Mouse (Mus musculus): ENCODE data around the gene Sema7a. TPM values are rescaled to one million over a fixed set of nuclear protein-coding genes. Genes with fewer than 3 reads are reported as not detected.
A peak's percentile ranks its signal among the peaks of the same experiment; 100 is the strongest.

The Sema7a gene
- polyA plus RNA-seq, 1 experiment from 2014 or later: 0.26 TPM

GRCm38 (mm10) chr9:57956838-57957236 lies 16.9 kb downstream of the Sema7a start:
- no peaks in the 10 kb centered on the region; the same call in 1 of the 2 replicates for H3K36me3 ChIP-seq

GRCm38 (mm10) chr9:57958615-57959014 lies 18.7 kb downstream of the Sema7a start:
- Histone ChIP-seq H3K27ac (no peak overlapping the region), H3K4me1 (peaks cover 25% of the 10 kb centered on the region), H3K36me3 (no peaks in the 10 kb centered on the region; the same call in 1 of the 2 replicates), H3K27me3 (ENCODE audit: low read depth, poor library complexity, severe bottlenecking) (no peaks in the 10 kb centered on the region), H3K9me3 (replicated peaks) (no peaks in the 10 kb centered on the region), H3K4me3 (no peak overlapping the region)
- DNase-seq (ENCODE audit: low spot score): no peak
- WGBS: 89% methylated on average over 1 of the region's 1 CpGs

More at GRCm38 (mm10) chr9:57956838-57957236, 16.9 kb downstream of the Sema7a start:
- Histone ChIP-seq H3K4me1 (peaks cover 19% of the 10 kb centered on the region), H3K27me3 (ENCODE audit: low read depth, poor library complexity, severe bottlenecking) (no peaks in the 10 kb centered on the region), H3K4me3 (no peak overlapping the region), H3K9me3 (replicated peaks) (no peaks in the 10 kb centered on the region), H3K27ac (no peak overlapping the region)
- no peak for DNase-seq (ENCODE audit: low spot score)
- WGBS: 76% methylated on average over 5 of the region's 5 CpGs

- H3K27ac ChIP-seq: no peak overlapping the region
- no peaks in the 10 kb centered on the region; the same call in 1 of the 2 replicates for H3K36me3 ChIP-seq
- no peaks in the 10 kb centered on the region for H3K9me3 ChIP-seq (replicated peaks)
- H3K4me1 ChIP-seq: peaks cover 17% of the 10 kb centered on the region
- no peaks in the 10 kb centered on the region for H3K27me3 ChIP-seq (ENCODE audit: low read depth, poor library complexity, severe bottlenecking)
- WGBS: 64% methylated on average over 10 of the region's 10 CpGs
- no peak overlapping the region for H3K4me3 ChIP-seq
- no peak for DNase-seq (ENCODE audit: low spot score)
Observed at GRCm38 (mm10) chr9:57959399-57959798, 19.5 kb downstream of the Sema7a start.

DNA sequence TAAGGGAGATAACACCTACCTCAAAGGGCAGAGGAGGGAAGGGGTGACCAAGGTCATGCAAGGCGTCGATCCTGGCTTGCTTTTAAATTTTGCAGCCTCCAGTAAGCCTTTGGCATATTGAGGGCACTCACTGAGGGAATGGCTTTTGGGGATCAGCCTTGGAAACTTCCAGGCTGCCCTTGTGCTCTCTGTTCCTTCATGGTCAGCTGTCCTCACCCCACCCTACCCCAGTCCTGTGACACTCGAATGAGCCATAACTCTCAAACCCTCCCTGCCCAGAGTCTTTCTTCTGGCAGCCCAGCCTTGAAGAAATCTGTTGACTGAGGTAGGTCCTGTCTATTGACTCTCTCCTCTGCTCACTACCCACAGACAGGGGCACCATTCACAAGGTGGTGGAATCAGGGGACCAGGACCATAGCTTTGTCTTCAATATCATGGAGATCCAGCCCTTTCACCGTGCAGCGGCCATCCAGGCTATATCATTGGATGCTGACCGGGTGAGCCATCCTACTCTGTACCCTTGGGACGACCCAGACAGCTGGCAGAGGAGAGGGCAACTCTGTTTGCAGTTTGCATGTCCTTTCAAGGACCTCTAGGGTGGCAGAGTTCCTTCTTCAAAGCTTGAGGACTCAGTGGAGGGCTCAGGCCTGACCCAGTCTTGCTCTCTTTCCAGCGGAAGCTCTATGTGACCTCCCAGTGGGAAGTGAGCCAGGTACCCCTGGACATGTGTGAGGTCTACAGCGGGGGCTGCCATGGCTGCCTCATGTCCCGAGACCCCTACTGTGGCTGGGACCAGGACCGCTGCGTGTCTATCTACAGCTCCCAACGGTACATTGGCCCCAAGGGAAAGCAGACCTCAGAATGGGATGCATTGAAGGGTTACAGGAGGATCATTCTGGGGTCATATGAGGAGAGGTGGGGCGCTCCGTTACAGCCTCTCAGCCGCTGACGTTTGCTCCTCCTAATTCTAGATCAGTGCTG lies 20.3 kb downstream of the Sema7a start:
- Histone ChIP-seq H3K36me3 (no peaks in the 10 kb centered on the region; the same call in 1 of the 2 replicates), H3K4me3 (no peak overlapping the region), H3K27me3 (ENCODE audit: low read depth, poor library complexity, severe bottlenecking) (no peaks in the 10 kb centered on the region), H3K4me1 (peaks cover 21% of the 10 kb centered on the region), H3K9me3 (replicated peaks) (no peaks in the 10 kb centered on the region), H3K27ac (no peak overlapping the region)
- no peak for DNase-seq (ENCODE audit: low spot score)
- WGBS: 81% methylated on average over 17 of the region's 17 CpGs

DNA sequence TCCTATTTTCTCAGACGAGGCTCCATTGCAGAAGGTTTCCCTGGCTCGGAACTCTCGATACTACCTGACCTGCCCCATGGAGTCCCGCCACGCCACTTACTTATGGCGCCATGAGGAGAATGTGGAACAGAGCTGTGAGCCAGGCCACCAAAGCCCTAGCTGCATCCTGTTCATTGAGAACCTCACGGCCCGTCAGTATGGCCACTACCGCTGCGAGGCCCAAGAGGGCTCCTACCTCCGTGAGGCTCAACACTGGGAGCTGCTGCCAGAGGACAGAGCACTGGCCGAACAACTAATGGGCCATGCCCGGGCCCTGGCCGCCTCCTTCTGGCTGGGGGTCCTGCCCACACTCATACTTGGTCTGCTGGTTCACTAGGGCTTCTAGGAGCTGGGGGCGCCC lies 21.3 kb downstream of the Sema7a start:
- no peaks in the 10 kb centered on the region for H3K36me3 ChIP-seq
- peak overlapping the region; percentile 54; the same call in 1 of the 2 replicates for H3K27ac ChIP-seq
- no peaks in the 10 kb centered on the region for H3K27me3 ChIP-seq (ENCODE audit: low read depth, poor library complexity, severe bottlenecking)
- no peaks in the 10 kb centered on the region for H3K9me3 ChIP-seq (replicated peaks)
- no peak for DNase-seq (ENCODE audit: low spot score)
- WGBS: 91% methylated on average over 15 of the region's 15 CpGs
- H3K4me3 ChIP-seq: no peak overlapping the region
- H3K4me1 ChIP-seq: peaks cover 30% of the 10 kb centered on the region

DNA sequence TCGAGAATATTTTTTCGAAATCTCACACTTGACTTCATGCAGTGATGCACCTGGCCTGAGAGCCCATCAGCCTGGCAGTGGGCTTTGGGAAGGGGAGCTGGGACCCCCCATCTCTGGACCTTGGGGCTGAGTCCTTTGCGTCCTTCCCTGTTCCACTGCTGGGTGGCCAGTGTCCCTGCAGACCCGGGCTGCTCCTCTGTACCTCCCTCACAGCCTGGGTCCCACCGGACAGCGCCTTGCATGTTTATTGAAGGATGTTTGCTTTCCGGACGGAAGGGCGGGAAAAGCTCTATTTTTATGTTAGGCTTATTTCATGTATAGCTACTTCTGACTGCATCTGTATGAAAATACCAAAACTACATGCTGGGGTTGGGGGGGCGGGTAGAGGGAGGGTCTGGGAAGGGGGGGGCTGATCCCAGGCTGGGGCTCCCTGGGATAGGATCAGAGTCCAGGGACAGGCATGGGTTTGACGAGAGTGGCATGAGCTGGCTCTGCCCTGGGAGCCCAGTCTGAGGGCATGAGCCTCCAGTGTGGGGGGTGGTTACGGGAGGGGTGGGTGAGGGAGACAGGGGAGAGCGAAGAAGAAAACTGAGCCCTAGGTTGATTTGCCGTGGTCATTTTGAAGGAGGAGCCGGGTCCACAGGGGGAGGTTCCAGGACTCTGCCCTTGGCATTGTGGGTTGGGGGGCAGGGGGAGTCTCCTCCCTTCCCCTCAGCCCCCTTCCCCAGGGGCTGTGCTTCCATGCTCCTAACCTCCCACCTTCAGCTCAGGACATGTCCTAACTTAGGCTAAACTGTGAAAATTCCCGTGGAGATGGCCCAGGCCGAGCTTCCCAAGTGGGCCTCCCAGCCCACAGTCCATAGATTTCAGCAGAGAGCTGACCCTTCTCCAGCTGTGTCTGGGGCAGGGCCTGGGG lies 22.2 kb downstream of the Sema7a start:
- no peak for DNase-seq (ENCODE audit: low spot score)
- Histone ChIP-seq H3K27ac (peak overlapping the region; percentile 54; the same call in 1 of the 2 replicates), H3K4me3 (no peak overlapping the region), H3K9me3 (replicated peaks) (no peaks in the 10 kb centered on the region), H3K27me3 (ENCODE audit: low read depth, poor library complexity, severe bottlenecking) (no peaks in the 10 kb centered on the region), H3K4me1 (peaks cover 30% of the 10 kb centered on the region), H3K36me3 (no peaks in the 10 kb centered on the region)
- 72% methylated on average over 17 of the region's 17 CpGs for WGBS

DNA sequence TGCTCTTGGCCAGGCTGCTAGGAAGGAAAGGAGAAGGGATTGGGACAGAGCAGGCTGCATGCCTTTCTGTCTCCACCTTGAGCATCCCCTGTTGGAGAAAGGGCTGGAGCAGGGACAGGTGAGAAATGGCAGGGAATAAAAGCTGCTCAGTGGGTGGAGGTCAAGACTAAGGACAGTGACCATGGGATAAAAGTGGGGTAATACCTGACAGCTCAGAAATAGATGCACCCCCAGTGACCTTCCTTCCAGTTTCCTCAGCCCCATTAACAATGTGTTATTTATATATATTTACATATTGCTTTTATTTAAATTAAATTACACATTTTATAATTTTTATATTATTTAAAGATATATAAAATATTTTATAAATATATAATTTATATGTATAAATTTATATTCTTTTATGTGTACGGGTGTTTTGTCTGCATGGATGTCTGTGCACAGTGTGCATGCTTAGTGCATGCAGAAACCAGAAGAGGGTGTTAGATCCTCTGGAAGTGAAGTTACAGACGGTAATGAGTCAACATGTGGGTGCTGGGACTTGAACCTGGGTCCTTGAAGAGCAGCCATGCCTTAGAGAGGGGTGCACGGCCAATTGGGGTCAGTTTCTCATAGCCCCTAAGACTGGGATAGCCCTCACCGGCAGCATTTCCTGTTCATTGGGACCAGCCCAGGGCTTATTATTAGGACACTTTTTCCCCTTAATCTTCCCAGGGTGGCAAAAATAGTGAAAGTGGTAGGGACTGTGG lies 23.5 kb downstream of the Sema7a start:
- Histone ChIP-seq H3K27me3 (ENCODE audit: low read depth, poor library complexity, severe bottlenecking) (no peaks in the 10 kb centered on the region), H3K36me3 (no peaks in the 10 kb centered on the region), H3K4me1 (peaks cover 34% of the 10 kb centered on the region), H3K9me3 (replicated peaks) (no peaks in the 10 kb centered on the region), H3K27ac (no peak overlapping the region; the same call in 1 of the 2 replicates), H3K4me3 (no peak overlapping the region)
- no peak for DNase-seq (ENCODE audit: low spot score)
- WGBS: 89% methylated on average over 4 of the region's 4 CpGs

DNA sequence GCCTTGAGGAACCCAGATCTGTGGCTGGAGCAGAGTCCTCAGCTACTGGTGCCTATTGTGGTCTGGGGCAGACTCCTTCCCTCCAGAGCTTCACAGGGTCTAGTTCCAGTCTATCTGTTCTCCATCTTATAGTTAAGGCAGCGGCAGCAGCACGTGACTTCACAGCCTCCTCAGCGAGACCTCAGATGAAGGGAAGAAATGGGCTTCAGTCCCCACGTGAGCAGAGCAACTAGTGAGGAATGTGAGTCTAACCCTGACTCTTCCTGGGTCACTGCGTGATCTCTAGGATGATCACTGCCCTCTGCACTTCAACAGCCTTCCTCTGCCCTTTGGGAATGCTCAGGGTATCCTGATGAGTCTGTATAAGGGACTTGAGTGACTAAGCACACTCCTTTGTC lies 24.1 kb downstream of the Sema7a start:
- H3K4me3 ChIP-seq: no peak overlapping the region
- no peak for DNase-seq (ENCODE audit: low spot score)
- no peak overlapping the region for H3K27ac ChIP-seq
- WGBS: 83% methylated on average over 5 of the region's 5 CpGs
- H3K27me3 ChIP-seq (ENCODE audit: low read depth, poor library complexity, severe bottlenecking): no peaks in the 10 kb centered on the region
- no peaks in the 10 kb centered on the region for H3K9me3 ChIP-seq (replicated peaks)
- H3K4me1 ChIP-seq: peaks cover 34% of the 10 kb centered on the region
- H3K36me3 ChIP-seq: no peaks in the 10 kb centered on the region

DNA sequence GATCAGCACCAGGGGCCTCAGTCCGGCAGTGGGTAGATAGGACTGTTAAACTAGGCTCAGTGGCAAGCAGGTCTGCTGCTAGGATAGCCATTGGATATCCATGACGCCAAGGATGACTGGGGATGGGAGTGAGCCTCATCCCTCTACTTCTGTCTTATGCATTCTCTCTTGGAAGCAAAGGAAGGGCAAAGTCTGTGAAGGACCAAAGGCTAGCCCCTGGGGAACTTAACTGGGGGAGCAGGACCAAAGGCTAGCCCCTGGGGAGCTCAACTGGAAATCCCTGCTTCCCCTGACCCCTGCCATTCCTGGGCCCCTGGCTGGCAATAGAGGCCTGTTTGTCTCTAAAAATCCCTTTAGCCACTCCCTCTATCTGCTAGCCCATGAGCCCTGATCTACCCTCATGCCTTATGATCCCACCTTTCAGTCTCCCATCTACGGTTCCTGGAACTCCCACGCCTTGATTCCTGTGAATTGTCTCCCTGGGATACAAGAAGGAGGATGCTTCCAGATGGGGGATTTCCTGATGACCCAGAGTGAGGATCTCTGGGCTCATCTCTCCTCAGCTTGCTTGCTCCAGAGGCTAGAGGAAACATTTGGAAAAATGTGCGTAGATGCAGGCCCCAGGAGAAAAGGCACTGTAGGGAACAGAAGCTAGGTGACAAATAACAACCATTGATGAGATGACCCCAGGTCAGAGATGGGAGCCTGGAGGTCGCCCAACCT lies 24.8 kb downstream of the Sema7a start:
- H3K27me3 ChIP-seq (ENCODE audit: low read depth, poor library complexity, severe bottlenecking): no peaks in the 10 kb centered on the region
- H3K4me1 ChIP-seq: peaks cover 37% of the 10 kb centered on the region
- H3K4me3 ChIP-seq: no peak overlapping the region
- no peak for DNase-seq (ENCODE audit: low spot score)
- no peak overlapping the region; the same call in none of the 2 replicates for H3K27ac ChIP-seq
- 76% methylated on average over 6 of the region's 6 CpGs for WGBS
- no peaks in the 10 kb centered on the region for H3K9me3 ChIP-seq (replicated peaks)
- H3K36me3 ChIP-seq: no peaks in the 10 kb centered on the region

DNA sequence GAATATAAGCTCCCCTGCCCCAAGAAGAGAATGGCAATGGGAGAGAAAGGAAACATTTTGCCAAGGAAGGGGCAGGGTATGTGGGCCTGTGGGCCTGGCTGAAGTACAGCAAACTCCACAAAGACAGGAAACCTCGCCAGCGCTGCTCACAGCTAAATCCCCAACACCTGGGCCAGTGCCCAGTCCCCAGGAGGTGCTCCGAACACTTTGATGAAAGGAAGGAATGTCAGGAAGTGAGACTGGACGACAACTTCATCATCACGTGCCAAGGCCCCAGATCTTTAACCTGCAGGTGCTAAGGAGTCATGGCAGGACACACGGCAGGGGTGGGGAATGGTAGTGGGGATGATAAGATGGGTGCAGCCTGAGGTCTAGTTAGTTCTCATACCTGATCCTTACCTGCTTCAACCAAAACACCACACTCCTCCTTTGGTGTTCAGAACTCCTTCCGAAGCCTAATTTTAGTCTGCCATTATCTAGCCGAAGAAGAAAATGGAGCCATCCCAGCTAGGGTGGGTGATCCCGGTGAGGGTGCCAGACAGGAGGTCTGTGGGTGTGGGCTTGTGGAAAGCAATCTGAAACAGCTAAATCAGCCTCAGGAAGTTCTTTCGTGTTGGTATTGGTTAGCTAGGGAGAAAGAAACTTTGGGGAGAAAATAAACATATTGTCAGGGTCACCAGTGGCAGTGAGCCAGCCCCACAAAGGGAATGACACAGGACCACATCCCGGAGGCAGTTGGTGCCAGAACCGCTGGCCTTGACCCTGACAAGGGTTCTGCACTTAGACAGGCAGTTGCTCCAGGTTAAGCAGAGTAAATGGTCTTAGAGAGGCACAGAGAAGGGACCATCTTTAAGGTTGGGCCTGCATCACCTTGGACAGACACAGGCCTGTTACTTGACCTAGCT lies 25.6 kb downstream of the Sema7a start:
- no peaks in the 10 kb centered on the region for H3K36me3 ChIP-seq
- WGBS: 71% methylated on average over 12 of the region's 12 CpGs
- H3K4me3 ChIP-seq: no peak overlapping the region
- no peaks in the 10 kb centered on the region for H3K27me3 ChIP-seq (ENCODE audit: low read depth, poor library complexity, severe bottlenecking)
- H3K27ac ChIP-seq: no peak overlapping the region; the same call in 1 of the 2 replicates
- peaks cover 45% of the 10 kb centered on the region for H3K4me1 ChIP-seq
- no peak for DNase-seq (ENCODE audit: low spot score)
- H3K9me3 ChIP-seq (replicated peaks): no peaks in the 10 kb centered on the region

All from limb, embryonic 10.5 days (tissue).